In genomic region chr10:62602177-62603040, GRCm38 (mm10) we compare ENCODE assay signal across 8 mouse cellular contexts. TPM values are rescaled to one million over a fixed set of nuclear protein-coding genes. Genes with fewer than 3 reads are reported as not detected.
DNase-seq lines count a peak whose midpoint lies in the region; ATAC-seq and TF ChIP-seq lines count a peak whose summit lies in the region.

Gene Ddx21 (minus strand): TSS chr10:62602281.

- ATAC-seq in forebrain, embryonic 13.5 days: peak; percentile 99
- peak; percentile 97 for ATAC-seq in liver, postnatal 0 days
- peak; percentile 99 for ATAC-seq in neural tube, embryonic 14.5 days (ENCODE audit: low read depth)

- intact Hi-C loops in heart, postnatal 10 days (cut with DNase I): no loop called here

- peak within 1 kb of the TSS; percentile 84 for H3K9ac ChIP-seq in forebrain, embryonic 13.5 days
- H3K9ac ChIP-seq in liver, postnatal 0 days (replicated peaks): peak within 1 kb of the TSS; percentile 82
- peak within 1 kb of the TSS; percentile 69 for H3K9ac ChIP-seq in neural tube, embryonic 14.5 days (replicated peaks; ENCODE audit: low read depth, low read length)

- peaks cover 30% of the 10 kb centered on the region for H3K36me3 ChIP-seq in E14TG2a.4 (ENCODE audit: insufficient read depth, low read length)
- H3K36me3 ChIP-seq in forebrain, embryonic 13.5 days (ENCODE audit: poor library complexity, severe bottlenecking): peaks cover 13% of the 10 kb centered on the region
- H3K36me3 ChIP-seq in liver, postnatal 0 days (replicated peaks; ENCODE audit: insufficient read depth, low read length): peaks cover 12% of the 10 kb centered on the region
- peaks cover 9% of the 10 kb centered on the region; the same call in 1 of the 2 replicates for H3K36me3 ChIP-seq in neural tube, embryonic 14.5 days (ENCODE audit: control insufficient read depth, insufficient read depth, low read length)

- 0 out of 2 replicates have a peak, but pooled peaks have one; percentile 42 for TF ChIP-seq EP300 in liver, postnatal 0 days (IDR thresholded peaks at IDR 0.05; ENCODE audit: low read depth)

- H3K4me1 ChIP-seq in E14TG2a.4 (replicated peaks; ENCODE audit: low read depth, low read length): peaks cover 45% of the 10 kb centered on the region
- H3K4me1 ChIP-seq in forebrain, embryonic 13.5 days: peaks cover 21% of the 10 kb centered on the region
- H3K4me1 ChIP-seq in liver, postnatal 0 days (ENCODE audit: insufficient read depth): peaks cover 17% of the 10 kb centered on the region
- peaks cover 18% of the 10 kb centered on the region for H3K4me1 ChIP-seq in neural tube, embryonic 14.5 days (ENCODE audit: control insufficient read depth, insufficient read depth, low read length)

- peak; percentile 84 for DNase-seq in c-Kit-positive CD71-positive TER-119-positive erythroid progenitor cells, embryonic 14.5 days (ENCODE audit: low spot score)
- DNase-seq in heart, postnatal 10 days: peak; percentile 93 to 95
- peak; percentile 82 for DNase-seq in large intestine, adult 2 months (ENCODE audit: low read depth, low spot score)
- peak; percentile 94 for DNase-seq in liver, postnatal 0 days
- DNase-seq in testis, postnatal 10 days (ENCODE audit: low spot score): peak; percentile 90

- H3K27ac ChIP-seq in forebrain, embryonic 13.5 days: peak within 1 kb of the TSS; percentile 71
- H3K27ac ChIP-seq in liver, postnatal 0 days (ENCODE audit: low read depth): peak within 1 kb of the TSS; percentile 85
- H3K27ac ChIP-seq in neural tube, embryonic 14.5 days (ENCODE audit: low read depth, low read length): peak within 1 kb of the TSS; percentile 75

- no peaks in the 10 kb centered on the region for H3K27me3 ChIP-seq in E14TG2a.4 (ENCODE audit: insufficient read depth, low read length)
- no peaks in the 10 kb centered on the region for H3K27me3 ChIP-seq in forebrain, embryonic 13.5 days
- H3K27me3 ChIP-seq in liver, postnatal 0 days (ENCODE audit: insufficient read depth, low read length): no peaks in the 10 kb centered on the region
- no peaks in the 10 kb centered on the region for H3K27me3 ChIP-seq in neural tube, embryonic 14.5 days (ENCODE audit: control insufficient read depth, insufficient read depth, low read length)

- TF ChIP-seq CTCF in E14TG2a.4 (conservative IDR thresholded peaks at IDR 0.05; ENCODE audit: low read length): no peak
- no peak for TF ChIP-seq CTCF in liver, postnatal 0 days (IDR thresholded peaks at IDR 0.05; ENCODE audit: low read depth)

- peak within 1 kb of the TSS; percentile 97 for H3K4me3 ChIP-seq in E14TG2a.4 (replicated peaks; ENCODE audit: low read length)
- H3K4me3 ChIP-seq in forebrain, embryonic 13.5 days: peak within 1 kb of the TSS; percentile 98
- peak within 1 kb of the TSS; percentile 73 for H3K4me3 ChIP-seq in liver, postnatal 0 days (ENCODE audit: low read depth, low read length)
- H3K4me3 ChIP-seq in neural tube, embryonic 14.5 days (ENCODE audit: low read depth, low read length): peak within 1 kb of the TSS; percentile 94

- peak within 1 kb of the TSS; percentile 96 for H3K4me2 ChIP-seq in forebrain, embryonic 13.5 days
- peak within 1 kb of the TSS; percentile 96 for H3K4me2 ChIP-seq in liver, postnatal 0 days (ENCODE audit: low read depth, low read length)
- peak within 1 kb of the TSS; percentile 95 for H3K4me2 ChIP-seq in neural tube, embryonic 14.5 days (ENCODE audit: low read depth, low read length)

- peaks cover 11% of the 10 kb centered on the region for H3K9me3 ChIP-seq in E14TG2a.4 (ENCODE audit: low read length)
- H3K9me3 ChIP-seq in forebrain, embryonic 13.5 days (replicated peaks): no peaks in the 10 kb centered on the region
- H3K9me3 ChIP-seq in liver, postnatal 0 days (ENCODE audit: low read length): no peaks in the 10 kb centered on the region
- no peaks in the 10 kb centered on the region for H3K9me3 ChIP-seq in neural tube, embryonic 14.5 days (ENCODE audit: control insufficient read depth, low read length)

- WGBS in forebrain, embryonic 13.5 days: 5% methylated on average over 53 of the region's 53 CpGs
- WGBS in large intestine, adult 2 months: 2% methylated on average over 53 of the region's 53 CpGs
- 2% methylated on average over 53 of the region's 53 CpGs for WGBS in liver, postnatal 0 days (ENCODE audit: insufficient replicate concordance)
- WGBS in neural tube, embryonic 14.5 days: 6% methylated on average over 53 of the region's 53 CpGs

RNA-seq across cellular contexts. Expression of gene Ddx21, which starts in this region (rescaled TPM):
- 23.8 and 24.5 TPM in 2 replicates for polyA plus RNA-seq in forebrain, embryonic 13.5 days (2015; fragmentation: Nextera tagmentation; extraction: Ambion mirVana)
- total RNA-seq in heart, postnatal 10 days (2021): 10 to 100 TPM; 36.6 to 38.2 TPM
- polyA plus RNA-seq in large intestine, adult 2 months (2012; rRNA removed): 11.6 and 13.5 TPM in 2 replicates
- polyA plus RNA-seq in liver, postnatal 0 days (2015; fragmentation: Nextera tagmentation; extraction: Ambion mirVana): 7.2 and 8.3 TPM in 2 replicates
- polyA plus RNA-seq in neural tube, embryonic 14.5 days (2014; fragmentation: Nextera tagmentation; extraction: Ambion mirVana): 17.9 and 20.9 TPM in 2 replicates

Comparison
In these comparisons a context has a peak if more than half of its experiments do, and no peak if none do; other contexts are left out.
1. Peak in every context shown above with its lines: DNase-seq, ATAC-seq, H3K4me3 ChIP-seq and H3K27ac ChIP-seq.